Mouse (Mus musculus): ENCODE results near the gene Pygl. TPM values are rescaled to one million over a fixed set of nuclear protein-coding genes. Genes with fewer than 3 reads are reported as not detected.
"Not testable (repeated sequence)": the region's sequence is repeated elsewhere in the genome, so short reads cannot be mapped to it uniquely, and the experiment has no call there.

The Pygl gene
- polyA plus RNA-seq, 1 experiment from 2014 or later: 37.6 TPM

GRCm38 (mm10) chr12:70192267-70192727 lies 39.0 kb downstream of the Pygl start:
- Histone ChIP-seq H3K27ac (peak overlapping the region; percentile 48), H3K9ac (no peak overlapping the region), H3K4me3 (replicated peaks) (peak overlapping the region; percentile 32)

DNA sequence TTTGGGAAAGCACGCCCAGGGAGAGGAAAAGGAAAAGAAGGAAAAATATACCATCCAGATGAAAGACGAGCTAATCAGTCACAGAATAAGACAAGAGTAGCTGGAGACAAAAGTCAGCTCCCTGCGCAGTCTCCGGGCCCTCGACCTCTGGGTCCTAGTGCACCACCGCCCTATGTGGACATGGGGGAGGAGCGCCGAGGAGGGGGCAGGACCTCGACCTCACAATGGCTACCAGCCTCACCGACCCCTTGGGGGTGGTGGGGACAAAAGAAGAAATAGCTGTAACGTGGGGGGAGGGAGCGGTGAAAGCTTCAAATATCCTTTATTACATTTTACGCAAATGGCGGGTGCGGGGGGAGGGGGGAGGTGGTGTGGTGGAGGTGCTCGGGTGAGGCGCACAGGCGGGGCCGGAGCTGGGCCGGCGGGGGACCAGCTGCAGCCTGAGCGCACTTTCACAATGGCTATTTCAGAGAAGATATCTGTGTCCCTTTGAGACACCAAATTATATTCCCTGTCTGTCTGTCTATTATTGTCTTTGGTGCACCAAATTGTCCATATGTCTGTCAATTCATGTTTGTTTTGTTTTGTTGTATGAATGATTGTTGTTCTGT lies 47.0 kb downstream of the Pygl start:
- WGBS: 87% methylated on average over 22 of the region's 22 CpGs
- H3K27me3 ChIP-seq: no peaks in the 10 kb centered on the region
- no peak overlapping the region for H3K4me2 ChIP-seq
- H3K4me3 ChIP-seq (replicated peaks): no peak overlapping the region
- no peak overlapping the region for H3K27ac ChIP-seq
- no peak overlapping the region for H3K9ac ChIP-seq
- no peak for ATAC-seq (replicated peaks; ENCODE audit: low FRiP score)
- H3K9me3 ChIP-seq (replicated peaks): peaks cover 6% of the 10 kb centered on the region
- no peaks in the 10 kb centered on the region for H3K4me1 ChIP-seq
- H3K36me3 ChIP-seq: 0 out of 2 replicates have a peak, but pooled peaks cover 5% of the 10 kb centered on the region

More at GRCm38 (mm10) chr12:70192267-70192727, 39.0 kb downstream of the Pygl start:
- H3K27me3 ChIP-seq: no peaks in the 10 kb centered on the region
- ATAC-seq (replicated peaks; ENCODE audit: low FRiP score): no peak
- H3K4me2 ChIP-seq: peak overlapping the region; percentile 56
- no peaks in the 10 kb centered on the region for H3K9me3 ChIP-seq (replicated peaks)
- peaks cover 11% of the 10 kb centered on the region for H3K4me1 ChIP-seq
- WGBS: 18% methylated on average over 19 of the region's 19 CpGs
- peaks cover 12% of the 10 kb centered on the region for H3K36me3 ChIP-seq

- H3K4me1 ChIP-seq; H3K9ac ChIP-seq; H3K27me3 ChIP-seq; H3K36me3 ChIP-seq; H3K4me3 ChIP-seq (replicated peaks); H3K27ac ChIP-seq; H3K4me2 ChIP-seq; ATAC-seq (replicated peaks; ENCODE audit: low FRiP score); H3K9me3 ChIP-seq (replicated peaks): not testable (repeated sequence)
- WGBS: 95% methylated on average over 8 of the region's 8 CpGs
These were observed 47.8 kb downstream of the Pygl start for GRCm38 (mm10) chr12:70183507-70183906.

DNA sequence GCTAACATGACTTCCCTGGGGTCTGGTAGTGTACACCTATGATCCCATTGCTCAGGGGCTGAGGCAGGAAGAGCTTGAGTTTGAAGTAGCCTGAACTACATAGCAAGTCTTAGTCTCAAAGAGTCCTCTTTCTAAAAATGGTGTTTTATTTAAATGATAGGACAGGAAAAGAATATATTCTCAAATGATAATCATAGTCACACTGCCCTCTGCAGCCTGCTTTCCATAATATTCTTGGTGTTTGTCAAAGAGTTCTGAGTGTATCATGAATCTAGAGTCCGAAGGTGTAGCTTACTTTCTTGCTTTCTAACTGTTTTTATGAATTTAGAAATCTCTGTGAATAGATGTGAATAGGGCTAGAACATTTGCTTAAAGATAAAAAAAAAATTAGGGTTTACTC lies 61.3 kb downstream of the Pygl start:
- Histone ChIP-seq H3K4me3 (replicated peaks) (no peak overlapping the region), H3K27me3 (no peaks in the 10 kb centered on the region), H3K36me3 (no peaks in the 10 kb centered on the region), H3K4me2 (no peak overlapping the region), H3K27ac (no peak overlapping the region), H3K9me3 (replicated peaks) (no peaks in the 10 kb centered on the region), H3K4me1 (no peaks in the 10 kb centered on the region), H3K9ac (no peak overlapping the region)
- WGBS: 76% methylated on average over 1 of the region's 1 CpGs
- no peak for ATAC-seq (replicated peaks; ENCODE audit: low FRiP score)

- WGBS: 88% methylated on average over 4 of the region's 4 CpGs
- H3K27ac ChIP-seq: no peak overlapping the region
- no peaks in the 10 kb centered on the region for H3K36me3 ChIP-seq
- H3K4me2 ChIP-seq: no peak overlapping the region
- H3K9ac ChIP-seq: no peak overlapping the region
- no peak for ATAC-seq (replicated peaks; ENCODE audit: low FRiP score)
- no peak overlapping the region for H3K4me3 ChIP-seq (replicated peaks)
- no peaks in the 10 kb centered on the region for H3K9me3 ChIP-seq (replicated peaks)
- no peaks in the 10 kb centered on the region for H3K27me3 ChIP-seq
- no peaks in the 10 kb centered on the region for H3K4me1 ChIP-seq
These were observed 63.3 kb downstream of the Pygl start for GRCm38 (mm10) chr12:70167950-70168349.

DNA sequence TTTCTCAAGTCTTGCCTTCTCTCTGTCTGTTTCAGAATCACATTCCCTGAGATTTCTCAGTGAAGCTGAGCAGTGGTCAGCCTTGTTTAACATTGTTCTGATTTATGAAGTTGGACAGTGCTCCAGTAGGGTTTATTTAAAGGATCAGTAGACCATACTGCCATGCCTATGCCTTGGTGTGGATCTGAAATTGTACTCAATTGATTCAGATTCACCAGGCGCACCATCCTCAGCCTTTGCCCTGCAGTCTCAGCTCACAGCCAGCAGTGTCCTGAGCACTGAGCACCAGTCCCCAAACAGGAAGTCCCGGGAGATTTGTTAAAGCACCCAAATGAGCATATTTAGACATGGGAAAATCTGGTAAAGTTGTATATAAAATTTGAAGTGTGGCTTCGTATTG lies 66.5 kb downstream of the Pygl start:
- Histone ChIP-seq H3K4me1 (no peaks in the 10 kb centered on the region), H3K27ac (no peak overlapping the region), H3K36me3 (no peaks in the 10 kb centered on the region), H3K9me3 (replicated peaks) (no peaks in the 10 kb centered on the region), H3K4me2 (no peak overlapping the region), H3K27me3 (no peaks in the 10 kb centered on the region), H3K9ac (no peak overlapping the region), H3K4me3 (replicated peaks) (no peak overlapping the region)
- WGBS: 81% methylated on average over 3 of the region's 3 CpGs
- no peak for ATAC-seq (replicated peaks; ENCODE audit: low FRiP score)

- no peaks in the 10 kb centered on the region for H3K27me3 ChIP-seq
- no peak for ATAC-seq (replicated peaks; ENCODE audit: low FRiP score)
- WGBS: 67% methylated on average over 5 of the region's 5 CpGs
- H3K4me3 ChIP-seq (replicated peaks): no peak overlapping the region
- no peaks in the 10 kb centered on the region for H3K36me3 ChIP-seq
- H3K27ac ChIP-seq: no peak overlapping the region
- no peaks in the 10 kb centered on the region for H3K4me1 ChIP-seq
- no peak overlapping the region for H3K9ac ChIP-seq
- H3K9me3 ChIP-seq (replicated peaks): no peaks in the 10 kb centered on the region
- no peak overlapping the region for H3K4me2 ChIP-seq
These were observed 70.2 kb downstream of the Pygl start for GRCm38 (mm10) chr12:70161057-70161456.

DNA sequence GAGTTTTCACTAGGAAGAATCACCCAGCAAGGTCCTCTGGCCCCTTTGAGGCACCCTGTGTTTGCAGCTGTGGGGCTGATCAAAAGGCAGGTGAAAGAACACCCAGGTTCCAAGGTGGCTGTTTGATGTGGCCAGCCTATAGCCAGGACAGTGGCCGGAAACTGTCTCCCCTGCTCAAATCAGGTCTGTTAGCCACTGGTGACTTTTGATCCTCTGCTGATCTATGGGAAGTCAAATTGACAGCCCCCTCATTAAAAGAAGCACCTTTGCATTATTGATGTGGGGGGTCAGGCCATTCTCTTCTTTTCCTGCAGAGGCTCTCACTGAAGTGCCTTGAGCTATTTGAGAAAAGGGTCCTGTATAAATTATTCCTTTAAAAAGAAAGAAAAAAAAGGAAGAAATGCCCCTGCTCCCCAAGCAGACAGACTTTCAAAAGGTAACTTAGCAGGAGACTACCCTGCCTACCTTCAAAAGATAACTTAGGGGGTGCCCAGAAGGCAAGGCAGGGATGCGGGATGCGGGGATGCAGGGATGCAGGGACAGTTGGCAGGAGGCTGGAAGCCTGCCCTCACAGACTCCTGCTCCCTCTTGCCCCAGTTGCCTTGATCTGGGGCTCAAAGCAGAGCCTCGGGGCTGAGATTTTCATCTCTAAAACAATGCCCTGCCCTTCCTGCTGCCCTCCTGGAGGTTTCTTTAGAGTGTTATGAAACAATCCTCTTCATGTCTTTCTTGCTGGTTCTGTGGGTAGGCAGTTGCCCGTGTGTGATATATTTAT lies 73.8 kb downstream of the Pygl start:
- 51% methylated on average over 5 of the region's 5 CpGs for WGBS
- ATAC-seq (replicated peaks; ENCODE audit: low FRiP score): no peak
- H3K27me3 ChIP-seq: no peaks in the 10 kb centered on the region
- H3K36me3 ChIP-seq: no peaks in the 10 kb centered on the region
- no peak overlapping the region for H3K4me2 ChIP-seq
- no peak overlapping the region for H3K27ac ChIP-seq
- H3K4me3 ChIP-seq (replicated peaks): no peak overlapping the region
- H3K9me3 ChIP-seq (replicated peaks): no peaks in the 10 kb centered on the region
- H3K9ac ChIP-seq: no peak overlapping the region
- H3K4me1 ChIP-seq: no peaks in the 10 kb centered on the region

- no peaks in the 10 kb centered on the region for H3K27me3 ChIP-seq
- ATAC-seq (replicated peaks; ENCODE audit: low FRiP score): no peak
- H3K27ac ChIP-seq: no peak overlapping the region
- WGBS: 79% methylated on average over 6 of the region's 6 CpGs
- H3K9me3 ChIP-seq (replicated peaks): no peaks in the 10 kb centered on the region
- no peak overlapping the region for H3K9ac ChIP-seq
- no peaks in the 10 kb centered on the region for H3K4me1 ChIP-seq
- no peaks in the 10 kb centered on the region for H3K36me3 ChIP-seq
- no peak overlapping the region for H3K4me2 ChIP-seq
- no peak overlapping the region for H3K4me3 ChIP-seq (replicated peaks)
These were observed 75.1 kb downstream of the Pygl start for GRCm38 (mm10) chr12:70156222-70156621.

DNA sequence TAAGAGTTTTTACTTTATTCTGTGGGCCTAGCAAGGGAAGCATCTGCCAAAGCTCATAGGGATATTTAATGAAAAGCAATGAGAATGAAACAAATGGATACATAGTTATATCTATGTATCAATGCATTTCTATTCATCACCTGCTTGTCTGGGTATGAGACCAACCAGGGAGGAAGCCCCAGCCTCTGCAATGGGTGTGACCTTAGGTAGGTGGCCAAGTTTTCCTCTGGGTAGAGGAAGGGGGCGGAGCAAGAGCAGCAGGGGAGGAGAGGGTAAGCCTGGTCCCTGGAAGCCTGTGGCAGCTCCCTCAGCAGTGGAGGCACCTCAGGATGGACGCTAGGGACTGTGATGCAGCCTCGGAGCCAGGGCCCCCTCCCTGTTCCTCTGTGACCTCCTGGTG lies 77.4 kb downstream of the Pygl start, which contains the start of gene Abhd12b:
Gene Abhd12b (plus strand): TSS at position 301 of the 400 bp plus-strand sequence.
- H3K27ac ChIP-seq: no peak within 1 kb of the TSS
- H3K27me3 ChIP-seq: no peaks in the 10 kb centered on the region
- no peak within 1 kb of the TSS for H3K4me3 ChIP-seq (replicated peaks)
- H3K9ac ChIP-seq: no peak within 1 kb of the TSS
- no peaks in the 10 kb centered on the region for H3K9me3 ChIP-seq (replicated peaks)
- no peak within 1 kb of the TSS for H3K4me2 ChIP-seq
- peaks cover 3% of the 10 kb centered on the region for H3K4me1 ChIP-seq
- ATAC-seq (replicated peaks; ENCODE audit: low FRiP score): no peak
- no peaks in the 10 kb centered on the region for H3K36me3 ChIP-seq
- 64% methylated on average over 3 of the region's 3 CpGs for WGBS

GRCm38 (mm10) chr12:70148631-70149265 lies 82.5 kb downstream of the Pygl start:
- Histone ChIP-seq H3K4me1 (peaks cover 35% of the 10 kb centered on the region), H3K9me3 (replicated peaks) (no peaks in the 10 kb centered on the region), H3K27ac (no peak overlapping the region), H3K4me3 (replicated peaks) (peak overlapping the region; percentile 36), H3K36me3 (no peaks in the 10 kb centered on the region), H3K27me3 (no peaks in the 10 kb centered on the region), H3K9ac (peak overlapping the region; percentile 21; the same call in 1 of the 2 replicates), H3K4me2 (peak overlapping the region; percentile 57)
- 18% methylated on average over 11 of the region's 11 CpGs for WGBS
- no peak; the same call in 1 of the 2 replicates for ATAC-seq (replicated peaks; ENCODE audit: low FRiP score)

All from kidney, embryonic 15.5 days (tissue).